Mouse (Mus musculus): Measurements from ENCODE around the gene Cdk5. TPM values are rescaled to one million over a fixed set of nuclear protein-coding genes. Genes with fewer than 3 reads are reported as not detected.
"Not testable (repeated sequence)": the region's sequence is repeated elsewhere in the genome, so short reads cannot be mapped to it uniquely, and the experiment has no call there.

The Cdk5 gene
- polyA plus RNA-seq, 1 experiment from 2014 or later, result 31.1 TPM

GRCm38 (mm10) chr5:24396254-24396653, 27.1 kb downstream of the Cdk5 start:
- H3K9me3 ChIP-seq (ENCODE audit: low read length); H3K9ac ChIP-seq (replicated peaks; ENCODE audit: low read depth); H3K4me3 ChIP-seq (ENCODE audit: low read depth, low read length); H3K4me1 ChIP-seq (ENCODE audit: insufficient read depth, low read depth, low read length); H3K27me3 ChIP-seq (replicated peaks; ENCODE audit: insufficient read depth, low read length); H3K27ac ChIP-seq (ENCODE audit: low read length); H3K4me2 ChIP-seq (replicated peaks; ENCODE audit: low read depth, low read length); DNase-seq (ENCODE audit: low spot score); H3K36me3 ChIP-seq (ENCODE audit: insufficient read depth, low read length); ATAC-seq: not testable (repeated sequence)
- 83% methylated on average over 6 of the region's 6 CpGs for WGBS
- TF ChIP-seq CTCF (IDR thresholded peaks at IDR 0.05), result peak; percentile 14; the same call in 1 of the 2 replicates

GRCm38 (mm10) chr5:24394165-24394894, 29.0 kb downstream of the Cdk5 start:
- DNase-seq (ENCODE audit: low spot score), result peak; percentile 98
- ATAC-seq, result peak; percentile 97
- H3K4me2 ChIP-seq (replicated peaks; ENCODE audit: low read depth, low read length), result peak overlapping the region; percentile 52
- H3K4me3 ChIP-seq (ENCODE audit: low read depth, low read length), result peak overlapping the region; percentile 67
- no peak overlapping the region; the same call in 1 of the 2 replicates for H3K9ac ChIP-seq (replicated peaks; ENCODE audit: low read depth)
- peaks cover 5% of the 10 kb centered on the region; the same call in 1 of the 2 replicates for H3K4me1 ChIP-seq (ENCODE audit: insufficient read depth, low read depth, low read length)
- H3K27ac ChIP-seq (ENCODE audit: low read length), result peak overlapping the region; percentile 76
- no peaks in the 10 kb centered on the region for H3K27me3 ChIP-seq (replicated peaks; ENCODE audit: insufficient read depth, low read length)
- WGBS, result under 1% methylated on average over 36 of the region's 36 CpGs
- H3K9me3 ChIP-seq (ENCODE audit: low read length), result no peaks in the 10 kb centered on the region
- TF ChIP-seq CTCF (IDR thresholded peaks at IDR 0.05) (peak; percentile 83), EP300 (IDR thresholded peaks at IDR 0.05) (no peak)
- no peaks in the 10 kb centered on the region for H3K36me3 ChIP-seq (ENCODE audit: insufficient read depth, low read length)

- Histone ChIP-seq H3K4me1 (ENCODE audit: insufficient read depth, low read depth, low read length) (peaks cover 5% of the 10 kb centered on the region; the same call in 1 of the 2 replicates), H3K27ac (ENCODE audit: low read length) (peak within 1 kb of the TSS; percentile 76), H3K4me2 (replicated peaks; ENCODE audit: low read depth, low read length) (peak within 1 kb of the TSS; percentile 52), H3K9ac (replicated peaks; ENCODE audit: low read depth) (no peak within 1 kb of the TSS; the same call in 1 of the 2 replicates), H3K9me3 (ENCODE audit: low read length) (no peaks in the 10 kb centered on the region), H3K27me3 (replicated peaks; ENCODE audit: insufficient read depth, low read length) (no peaks in the 10 kb centered on the region), H3K4me3 (ENCODE audit: low read depth, low read length) (peak within 1 kb of the TSS; percentile 67), H3K36me3 (ENCODE audit: insufficient read depth, low read length) (no peaks in the 10 kb centered on the region)
- no peak; the same call in 1 of the 2 replicates for TF ChIP-seq EP300 (IDR thresholded peaks at IDR 0.05)
- TF ChIP-seq CTCF (IDR thresholded peaks at IDR 0.05), result peak; percentile 94
- peak; percentile 10 for ATAC-seq
- 13% methylated on average over 7 of the region's 7 CpGs for WGBS
- DNase-seq (ENCODE audit: low spot score), result peak; percentile 92
These were observed 29.8 kb downstream of the Cdk5 start, which contains the start of gene Abcb8 for GRCm38 (mm10) chr5:24393392-24393997. TSS of gene Abcb8 (plus strand) at chr5:24393663.

- Histone ChIP-seq H3K4me2 (replicated peaks; ENCODE audit: low read depth, low read length) (no peak overlapping the region), H3K9ac (replicated peaks; ENCODE audit: low read depth) (no peak overlapping the region), H3K27me3 (replicated peaks; ENCODE audit: insufficient read depth, low read length) (0 out of 2 replicates have a peak, but pooled peaks cover under 1% of the 10 kb centered on the region), H3K27ac (ENCODE audit: low read length) (no peak overlapping the region), H3K4me1 (ENCODE audit: insufficient read depth, low read depth, low read length) (peaks cover 12% of the 10 kb centered on the region), H3K4me3 (ENCODE audit: low read depth, low read length) (no peak overlapping the region), H3K9me3 (ENCODE audit: low read length) (no peaks in the 10 kb centered on the region), H3K36me3 (ENCODE audit: insufficient read depth, low read length) (no peaks in the 10 kb centered on the region)
- DNase-seq (ENCODE audit: low spot score) (no peak), ATAC-seq (no peak)
- 52% methylated on average over 7 of the region's 7 CpGs for WGBS
- TF ChIP-seq EP300 (IDR thresholded peaks at IDR 0.05) (no peak; the same call in 1 of the 2 replicates), CTCF (IDR thresholded peaks at IDR 0.05) (no peak)
These were observed 30.6 kb downstream of the Cdk5 start for GRCm38 (mm10) chr5:24392724-24393123.

- 83% methylated on average over 2 of the region's 7 CpGs for WGBS
- Histone ChIP-seq H3K4me1 (ENCODE audit: insufficient read depth, low read depth, low read length) (peaks cover 16% of the 10 kb centered on the region), H3K4me3 (ENCODE audit: low read depth, low read length) (no peak within 1 kb of the TSS), H3K36me3 (ENCODE audit: insufficient read depth, low read length) (no peaks in the 10 kb centered on the region), H3K4me2 (replicated peaks; ENCODE audit: low read depth, low read length) (no peak within 1 kb of the TSS), H3K9ac (replicated peaks; ENCODE audit: low read depth) (no peak within 1 kb of the TSS), H3K27ac (ENCODE audit: low read length) (no peak within 1 kb of the TSS), H3K27me3 (replicated peaks; ENCODE audit: insufficient read depth, low read length) (peaks cover 7% of the 10 kb centered on the region; the same call in 1 of the 2 replicates), H3K9me3 (ENCODE audit: low read length) (no peaks in the 10 kb centered on the region)
- DNase-seq (ENCODE audit: low spot score) (no peak), ATAC-seq (no peak)
- TF ChIP-seq EP300 (IDR thresholded peaks at IDR 0.05) (no peak), CTCF (IDR thresholded peaks at IDR 0.05) (no peak)
These were observed 31.5 kb downstream of the Cdk5 start, which contains the start of gene Atg9b for GRCm38 (mm10) chr5:24391864-24392263. TSS of gene Atg9b (minus strand) at chr5:24392143.

- Histone ChIP-seq H3K4me2 (replicated peaks; ENCODE audit: low read depth, low read length) (no peak overlapping the region), H3K9ac (replicated peaks; ENCODE audit: low read depth) (no peak overlapping the region), H3K4me1 (ENCODE audit: insufficient read depth, low read depth, low read length) (peaks cover 16% of the 10 kb centered on the region), H3K9me3 (ENCODE audit: low read length) (no peaks in the 10 kb centered on the region), H3K27me3 (replicated peaks; ENCODE audit: insufficient read depth, low read length) (peaks cover 7% of the 10 kb centered on the region; the same call in 1 of the 2 replicates), H3K36me3 (ENCODE audit: insufficient read depth, low read length) (no peaks in the 10 kb centered on the region), H3K27ac (ENCODE audit: low read length) (no peak overlapping the region), H3K4me3 (ENCODE audit: low read depth, low read length) (no peak overlapping the region)
- no peak for ATAC-seq
- 68% methylated on average over 4 of the region's 4 CpGs for WGBS
- no peak for TF ChIP-seq CTCF (IDR thresholded peaks at IDR 0.05)
- TF ChIP-seq EP300 (IDR thresholded peaks at IDR 0.05), result no peak
- no peak for DNase-seq (ENCODE audit: low spot score)
These were observed 33.7 kb downstream of the Cdk5 start for GRCm38 (mm10) chr5:24389658-24390020.
